Mouse (Mus musculus) ES-E14 (cell line): Measurements from ENCODE around the gene Muc4.

Experiments used
- CHD2 ChIP-seq: IDR thresholded peaks from 2 replicates; pipeline ENCODE4 v1.6.1; 2014; ENCODE audit warnings: mild to moderate bottlenecking, low read depth, low read length, inconsistent platforms
- HCFC1 ChIP-seq: IDR thresholded peaks from 2 replicates; pipeline ENCODE4 v1.6.1; 2012; ENCODE audit warnings: low read length, inconsistent platforms, borderline replicate concordance; ENCODE audit not compliant: insufficient read depth
- ZC3H11A ChIP-seq: IDR thresholded peaks from 2 replicates; pipeline ENCODE4 v1.6.1; 2012; ENCODE audit warnings: low read depth, mild to moderate bottlenecking, inconsistent platforms, low read length, borderline replicate concordance
- ZNF384 ChIP-seq: IDR thresholded peaks from 2 replicates; pipeline ENCODE4 v1.6.1; 2012; ENCODE audit warnings: low read depth, low read length, inconsistent platforms

DNA sequence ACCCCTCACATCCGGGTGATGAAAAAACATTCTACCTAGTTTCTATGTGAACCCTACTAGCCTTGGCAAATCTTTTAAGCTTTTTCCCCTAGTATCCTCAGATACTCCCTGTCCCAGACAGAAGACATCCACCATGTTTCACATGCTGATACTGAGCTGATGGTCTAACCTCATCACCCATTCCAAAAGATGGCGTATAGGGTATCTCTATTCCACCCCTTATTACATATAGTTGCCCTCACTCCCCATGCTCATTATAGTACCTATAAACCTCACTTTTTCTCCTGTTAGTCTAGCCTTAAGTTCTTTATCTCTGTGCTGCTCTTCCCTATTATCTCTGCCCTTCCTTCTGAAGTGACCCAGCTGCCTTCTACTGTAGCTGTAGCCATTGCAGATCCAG lies at the start of gene Muc4:
- no peak for TF ChIP-seq CHD2
- TF ChIP-seq ZNF384: no peak
- TF ChIP-seq ZC3H11A: no peak
- TF ChIP-seq HCFC1: no peak
